Mouse (Mus musculus): ENCODE measurements at regions not wholly inside any gene's neighbourhood (a gene's known extent, or its start where the extent isn't known, plus 50 kb on each side); places are given as distances from the start of the nearest gene placed in this dataset.
A peak's percentile ranks its signal among the peaks of the same experiment; 100 is the strongest.
"Not testable (repeated sequence)": the region's sequence is repeated elsewhere in the genome, so short reads cannot be mapped to it uniquely, and the experiment has no call there.

- DNase-seq (ENCODE audit: low read depth, low spot score), result no peak
Observed at GRCm38 (mm10) chr13:70193270-70193669, 391.1 kb downstream of the Med10 start.

- DNase-seq (ENCODE audit: low read depth, low spot score), result no peak
Observed at GRCm38 (mm10) chr13:70195854-70196253, 393.7 kb downstream of the Med10 start.

GRCm38 (mm10) chr13:70198638-70199037, 396.4 kb downstream of the Med10 start:
- no peak for DNase-seq (ENCODE audit: low read depth, low spot score)

- DNase-seq (ENCODE audit: low read depth, low spot score), result no peak
Observed at GRCm38 (mm10) chr13:70199087-70199486, 396.9 kb downstream of the Med10 start.

GRCm38 (mm10) chr13:70205334-70205733, 403.1 kb downstream of the Med10 start:
- DNase-seq (ENCODE audit: low read depth, low spot score), result no peak

GRCm38 (mm10) chr13:70210158-70210557, 408.0 kb downstream of the Med10 start:
- DNase-seq (ENCODE audit: low read depth, low spot score), result no peak

- DNase-seq (ENCODE audit: low read depth, low spot score), result no peak
Observed at GRCm38 (mm10) chr13:70213017-70213416, 410.8 kb downstream of the Med10 start.

- DNase-seq (ENCODE audit: low read depth, low spot score), result no peak
Observed at GRCm38 (mm10) chr13:70213622-70214021, 411.4 kb downstream of the Med10 start.

GRCm38 (mm10) chr13:70214022-70214654, 411.9 kb downstream of the Med10 start:
- no peak for DNase-seq (ENCODE audit: low read depth, low spot score)

- DNase-seq (ENCODE audit: low read depth, low spot score), result no peak
Observed at GRCm38 (mm10) chr13:70216134-70216533, 413.9 kb downstream of the Med10 start.

- DNase-seq (ENCODE audit: low read depth, low spot score), result no peak
Observed at GRCm38 (mm10) chr13:70217429-70218133, 415.4 kb downstream of the Med10 start.

GRCm38 (mm10) chr13:70223485-70223884, 413.9 kb downstream of the Ice1 start:
- DNase-seq (ENCODE audit: low read depth, low spot score), result no peak

- no peak for DNase-seq (ENCODE audit: low read depth, low spot score)
Observed at GRCm38 (mm10) chr13:70227167-70227566, 410.3 kb downstream of the Ice1 start.

GRCm38 (mm10) chr13:70233896-70234799, 403.3 kb downstream of the Ice1 start:
- no peak for DNase-seq (ENCODE audit: low read depth, low spot score)

- DNase-seq (ENCODE audit: low read depth, low spot score), result no peak
Observed at GRCm38 (mm10) chr13:70243598-70244157, 393.8 kb downstream of the Ice1 start.

- DNase-seq (ENCODE audit: low read depth, low spot score), result no peak
Observed at GRCm38 (mm10) chr13:70260003-70260496, 377.4 kb downstream of the Ice1 start.

- DNase-seq (ENCODE audit: low read depth, low spot score), result peak; percentile 6
Observed at GRCm38 (mm10) chr13:70263654-70264053, 373.8 kb downstream of the Ice1 start.

GRCm38 (mm10) chr13:70276884-70277378, 360.5 kb downstream of the Ice1 start:
- not testable (repeated sequence) for DNase-seq (ENCODE audit: low read depth, low spot score)

GRCm38 (mm10) chr13:70277667-70278591, 359.5 kb downstream of the Ice1 start:
- DNase-seq (ENCODE audit: low read depth, low spot score), result peak; percentile 93

GRCm38 (mm10) chr13:70281051-70281847, 356.2 kb downstream of the Ice1 start:
- DNase-seq (ENCODE audit: low read depth, low spot score), result no peak
